Mouse (Mus musculus) heart, postnatal 0 days (tissue): Measurements from ENCODE around the gene Srebf2. TPM values are rescaled to one million over a fixed set of nuclear protein-coding genes. Genes with fewer than 3 reads are reported as not detected.

ENCODE experiments used
- ATAC-seq: fragments of 200-750 bp; cut with Nextera tagmentation; 2 replicates; pipeline ENCODE4 v1.8.0; 2017; ENCODE audit warnings: low read depth, moderate number of reproducible peaks, moderate library complexity; ENCODE audit not compliant: insufficient read depth
- DNase-seq: peaks from one replicate; pipeline ENCODE4 v3.0.0-alpha.2; 2016; ENCODE audit warnings: low spot score
- H3K27ac ChIP-seq: fragments of 300-500 bp; sonication (generic); 2 replicates; pipeline ENCODE4 v1.5.1; 2014; ENCODE audit warnings: low read depth, mild to moderate bottlenecking
- H3K27me3 ChIP-seq: fragments of 300-500 bp; sonication (generic); 2 replicates; pipeline ENCODE4 v1.6.1; 2014; ENCODE audit warnings: low read length, mixed read lengths; ENCODE audit not compliant: control insufficient read depth, insufficient read depth
- H3K36me3 ChIP-seq: fragments of 300-500 bp; sonication (generic); replicated peaks from 2 replicates; pipeline ENCODE4 v1.6.1; 2014; ENCODE audit warnings: low read length, mixed read lengths; ENCODE audit not compliant: control insufficient read depth, insufficient read depth
- H3K4me1 ChIP-seq: fragments of 300-500 bp; sonication (generic); 2 replicates; pipeline ENCODE4 v1.6.1; 2014; ENCODE audit warnings: antibody characterized with exemption; ENCODE audit not compliant: control insufficient read depth, insufficient read depth
- H3K4me2 ChIP-seq: fragments of 300-500 bp; sonication (generic); 2 replicates; pipeline ENCODE4 v1.6.1; 2014; ENCODE audit warnings: low read depth, mild to moderate bottlenecking, low read length, moderate library complexity
- H3K4me3 ChIP-seq: fragments of 300-500 bp; sonication (generic); 2 replicates; pipeline ENCODE4 v1.5.1; 2014; ENCODE audit warnings: low read depth, low read length
- H3K9ac ChIP-seq: fragments of 300-500 bp; sonication (generic); replicated peaks from 2 replicates; pipeline ENCODE4 v1.6.1; 2014; ENCODE audit warnings: low read depth, low read length, mixed read lengths
- H3K9me3 ChIP-seq: fragments of 300-500 bp; sonication (generic); replicated peaks from 2 replicates; pipeline ENCODE4 v1.6.1; 2016; ENCODE audit warnings: low read length; ENCODE audit not compliant: control insufficient read depth
- CTCF ChIP-seq: IDR thresholded peaks from 2 replicates; pipeline ENCODE4 v1.5.1; 2016; ENCODE audit warnings: antibody characterized with exemption, control low read depth, low read depth
- EP300 ChIP-seq: IDR thresholded peaks from 2 replicates; pipeline ENCODE4 v1.6.1; 2016; ENCODE audit warnings: antibody characterized with exemption, low read depth
- WGBS: fragments of 180-500 bp; shearing (Covaris S2); extraction: QIAGEN DNeasy Blood & Tissue Kit; methylation state at CpG from one replicate; pipeline ENCODE4 v1.1.7; 2014; 5-methylcytosine and 5-hydroxymethylcytosine counted together
- polyA plus RNA-seq: library from polyadenylated mRNA; unstranded; fragments of >200 nt; fragmentation: Nextera tagmentation; extraction: Ambion mirVana; gene quantifications from 2 replicates; pipeline ENCODE4 v1.2.1, GENCODE M21; 2015
- total RNA-seq: library from RNA; depleted of rRNA; stranded (reverse); fragments of >200 nt; gene quantifications from 2 replicates; pipeline ENCODE4 v1.2.3, GENCODE M21; 2014; ENCODE audit warnings: low replicate concordance

Srebf2 gene
- total and polyA plus RNA-seq, 2 experiments from 2014 or later: 68.3 to 90.3 TPM

DNA sequence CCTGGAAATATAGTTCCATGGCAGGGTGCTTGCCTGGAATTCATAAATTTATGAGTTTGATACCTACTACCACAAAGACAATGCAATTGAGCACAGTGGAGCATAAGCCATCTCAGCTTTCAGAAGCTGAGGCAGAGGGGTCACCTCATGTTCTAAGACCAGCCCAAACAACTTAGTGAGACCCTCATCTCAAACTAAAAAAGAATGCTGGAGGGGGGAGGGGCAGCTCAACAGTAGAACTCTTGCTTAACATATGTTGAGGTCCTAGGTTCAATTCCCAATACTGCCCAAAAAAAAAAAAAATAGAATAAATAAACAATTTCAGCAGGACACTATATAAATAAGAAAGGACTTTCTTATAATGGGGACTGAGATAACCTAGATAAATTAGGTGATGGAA, 3.1 kb downstream of the Srebf2 start:
- no peaks in the 10 kb centered on the region for H3K9me3 ChIP-seq
- TF ChIP-seq CTCF: no peak
- no peak for TF ChIP-seq EP300

DNA sequence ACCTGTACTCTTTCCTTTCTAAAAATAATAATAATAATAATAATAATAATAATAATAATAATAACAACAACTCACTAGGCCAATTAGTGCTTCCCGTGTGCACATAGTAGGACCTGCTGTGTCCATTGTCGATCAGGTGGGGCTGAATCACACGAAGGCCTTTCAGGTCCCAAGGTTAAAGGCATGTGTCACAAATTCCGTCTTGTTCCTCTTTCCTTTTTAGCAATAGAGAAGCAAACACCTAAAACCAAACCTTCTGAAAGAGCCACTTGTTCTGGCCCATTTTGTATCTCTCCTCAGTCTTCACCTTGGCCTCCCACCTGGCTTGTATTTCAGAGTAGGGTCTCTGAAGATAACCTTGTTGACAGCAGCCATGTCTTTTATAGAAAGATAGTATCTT, 4.2 kb downstream of the Srebf2 start:
- WGBS: 86% methylated on average over 4 of the region's 4 CpGs
- DNase-seq: no peak

More for the DNA sequence above, 3.1 kb downstream of the Srebf2 start:
- Histone ChIP-seq H3K9ac (no peak overlapping the region), H3K4me3 (no peak overlapping the region), H3K36me3 (no peaks in the 10 kb centered on the region), H3K4me2 (no peak overlapping the region), H3K27ac (no peak overlapping the region), H3K27me3 (no peaks in the 10 kb centered on the region), H3K4me1 (peaks cover 22% of the 10 kb centered on the region)
- ATAC-seq (no peak), DNase-seq (no peak)

DNA sequence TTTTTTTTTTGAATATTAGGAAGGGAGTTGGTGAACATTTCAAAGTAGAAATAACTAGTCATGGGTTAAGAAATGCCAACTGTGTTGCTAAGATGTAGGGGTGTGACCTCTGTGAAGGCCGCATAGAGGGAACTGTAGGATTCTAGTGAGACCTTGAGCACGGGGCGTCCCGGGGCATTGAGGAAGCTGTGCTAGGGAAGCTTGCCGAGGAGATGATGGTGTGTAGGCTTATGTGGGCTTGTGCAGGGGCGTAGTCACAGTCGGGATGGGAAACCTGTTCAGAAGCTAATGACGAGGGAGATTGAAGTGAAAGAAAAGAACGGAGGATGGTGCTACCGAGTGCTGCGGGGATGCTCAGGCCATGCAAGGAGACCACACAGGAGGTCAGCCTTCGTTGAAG, 5.0 kb downstream of the Srebf2 start:
- Histone ChIP-seq H3K4me2 (no peak overlapping the region), H3K9ac (no peak overlapping the region), H3K9me3 (no peaks in the 10 kb centered on the region), H3K4me3 (no peak overlapping the region), H3K4me1 (peaks cover 8% of the 10 kb centered on the region), H3K36me3 (no peaks in the 10 kb centered on the region), H3K27ac (peak overlapping the region; percentile 11; the same call in 1 of the 2 replicates), H3K27me3 (no peaks in the 10 kb centered on the region)
- TF ChIP-seq EP300 (no peak), CTCF (no peak)
- ATAC-seq: no peak
- no peak for DNase-seq
- WGBS: 79% methylated on average over 12 of the region's 12 CpGs

More for the DNA sequence above, 4.2 kb downstream of the Srebf2 start:
- no peaks in the 10 kb centered on the region for H3K27me3 ChIP-seq
- no peak for TF ChIP-seq EP300
- TF ChIP-seq CTCF: no peak
- H3K27ac ChIP-seq: no peak overlapping the region
- H3K9me3 ChIP-seq: no peaks in the 10 kb centered on the region
- no peak for ATAC-seq
- peaks cover 13% of the 10 kb centered on the region for H3K4me1 ChIP-seq
- no peaks in the 10 kb centered on the region for H3K36me3 ChIP-seq
- no peak overlapping the region for H3K4me3 ChIP-seq
- no peak overlapping the region for H3K4me2 ChIP-seq
- no peak overlapping the region for H3K9ac ChIP-seq

DNA sequence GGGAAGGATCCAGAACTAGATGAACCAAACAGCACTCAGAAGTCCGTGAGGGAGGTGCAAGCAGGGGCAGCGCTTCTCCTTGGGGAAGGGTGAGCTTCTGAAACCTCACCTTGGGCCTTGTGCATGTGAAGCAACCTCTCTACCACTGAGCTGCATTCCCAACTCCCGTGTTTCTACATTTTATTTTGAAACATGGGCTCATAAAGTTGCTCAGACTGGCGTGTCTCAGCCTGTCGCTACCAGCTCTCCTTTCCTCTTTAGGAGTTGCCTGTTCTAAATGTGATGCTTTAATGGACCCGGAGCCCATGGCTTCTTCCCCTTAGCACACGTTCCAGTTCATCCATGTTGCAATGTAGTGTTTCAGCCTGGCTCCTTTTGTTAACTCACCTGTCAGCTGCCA, 5.5 kb downstream of the Srebf2 start:
- H3K9ac ChIP-seq: no peak overlapping the region
- 85% methylated on average over 7 of the region's 7 CpGs for WGBS
- H3K27me3 ChIP-seq: no peaks in the 10 kb centered on the region
- peak overlapping the region; percentile 11; the same call in 1 of the 2 replicates for H3K27ac ChIP-seq
- ATAC-seq: no peak
- no peak for DNase-seq
- H3K4me1 ChIP-seq: peaks cover 8% of the 10 kb centered on the region
- TF ChIP-seq CTCF: no peak
- no peak for TF ChIP-seq EP300
- no peaks in the 10 kb centered on the region for H3K36me3 ChIP-seq
- no peak overlapping the region for H3K4me2 ChIP-seq
- H3K9me3 ChIP-seq: no peaks in the 10 kb centered on the region
- no peak overlapping the region for H3K4me3 ChIP-seq

DNA sequence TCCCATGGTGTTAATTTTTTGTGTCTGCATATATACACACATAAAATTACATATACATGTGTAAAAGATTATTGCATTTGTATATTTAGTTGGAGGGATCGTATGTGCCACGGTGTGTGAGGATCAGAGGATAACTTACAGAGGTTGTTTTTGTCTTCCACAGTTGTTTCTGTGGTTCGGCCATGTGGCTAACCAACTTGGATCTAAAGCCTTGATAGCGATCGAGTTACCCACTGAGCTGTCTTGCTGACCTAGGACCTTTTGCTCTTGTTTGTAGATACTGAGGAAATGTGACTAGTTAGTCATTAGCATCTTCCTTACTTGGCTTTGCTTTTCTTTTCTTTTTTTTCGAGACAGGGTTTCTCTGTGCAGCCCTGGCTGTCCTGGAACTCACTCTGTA, 9.3 kb downstream of the Srebf2 start:
- H3K4me1 ChIP-seq: peaks cover 23% of the 10 kb centered on the region
- 88% methylated on average over 6 of the region's 6 CpGs for WGBS

DNA sequence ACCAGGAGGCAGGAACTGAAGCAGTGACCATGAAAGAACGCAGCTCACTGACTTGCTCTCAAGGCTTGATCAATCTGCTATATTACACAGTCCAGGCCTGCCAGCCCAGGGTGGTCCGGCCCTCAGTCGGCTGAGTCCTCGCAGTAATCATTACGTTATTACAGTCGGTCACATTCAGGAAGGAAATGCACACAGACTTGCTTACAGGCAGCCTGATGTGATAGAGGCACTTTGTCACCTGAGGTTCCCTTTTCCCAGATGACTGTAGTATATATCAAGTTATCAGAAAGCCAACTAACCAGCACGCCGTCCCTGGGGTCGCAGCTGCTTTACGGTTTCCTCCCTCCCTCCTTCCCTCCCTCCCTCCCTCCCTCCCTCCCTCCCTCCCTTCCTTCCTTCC, 9.9 kb downstream of the Srebf2 start:
- no peak for ATAC-seq
- H3K9me3 ChIP-seq: no peaks in the 10 kb centered on the region
- DNase-seq: no peak
- WGBS: 72% methylated on average over 10 of the region's 10 CpGs
- H3K9ac ChIP-seq: no peak overlapping the region
- H3K27ac ChIP-seq: no peak overlapping the region
- H3K4me1 ChIP-seq: peaks cover 27% of the 10 kb centered on the region
- no peaks in the 10 kb centered on the region for H3K27me3 ChIP-seq
- H3K4me3 ChIP-seq: no peak overlapping the region
- H3K36me3 ChIP-seq: no peaks in the 10 kb centered on the region
- H3K4me2 ChIP-seq: no peak overlapping the region
- TF ChIP-seq EP300 (no peak), CTCF (no peak)

More for the DNA sequence above, 9.3 kb downstream of the Srebf2 start:
- Histone ChIP-seq H3K4me2 (no peak overlapping the region), H3K27me3 (no peaks in the 10 kb centered on the region), H3K9ac (no peak overlapping the region), H3K36me3 (no peaks in the 10 kb centered on the region), H3K4me3 (no peak overlapping the region), H3K27ac (no peak overlapping the region), H3K9me3 (no peaks in the 10 kb centered on the region)
- ATAC-seq: no peak
- DNase-seq: no peak
- TF ChIP-seq EP300 (no peak), CTCF (no peak)
